Mouse (Mus musculus): ENCODE data around the gene Gm49395.

The Gm49395 gene

GRCm38 (mm10) chr13:115052568-115052967 lies 49.2 kb downstream of the Gm49395 start:
- DNase-seq (ENCODE audit: low read depth, low spot score) = no peak

GRCm38 (mm10) chr13:115050660-115051559 lies 50.8 kb downstream of the Gm49395 start:
- DNase-seq (ENCODE audit: low read depth, low spot score) = no peak

DNA sequence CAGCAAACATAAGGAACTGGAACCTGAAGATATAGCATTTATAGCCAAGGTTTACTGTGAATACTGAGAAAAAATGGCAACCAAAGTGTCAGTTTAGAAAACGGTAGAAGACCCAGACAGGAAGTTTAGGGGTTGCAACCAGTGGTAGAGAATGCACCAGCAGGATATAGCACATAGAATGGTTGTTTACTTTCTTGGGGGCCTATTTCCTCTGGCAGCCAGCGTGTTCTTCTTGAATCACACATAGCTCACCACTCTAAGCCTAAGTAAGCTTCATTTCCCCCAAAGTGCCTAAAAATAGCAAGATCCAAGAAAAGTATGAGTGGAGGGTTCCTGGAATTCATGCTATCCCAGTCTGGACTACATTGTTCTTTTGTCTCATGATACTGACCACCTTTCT lies 59.1 kb downstream of the Gm49395 start:
- no peak for DNase-seq (ENCODE audit: low read depth, low spot score)

- DNase-seq (ENCODE audit: low read depth, low spot score) = no peak
Observed at GRCm38 (mm10) chr13:115037304-115037703, 64.4 kb downstream of the Gm49395 start.

DNA sequence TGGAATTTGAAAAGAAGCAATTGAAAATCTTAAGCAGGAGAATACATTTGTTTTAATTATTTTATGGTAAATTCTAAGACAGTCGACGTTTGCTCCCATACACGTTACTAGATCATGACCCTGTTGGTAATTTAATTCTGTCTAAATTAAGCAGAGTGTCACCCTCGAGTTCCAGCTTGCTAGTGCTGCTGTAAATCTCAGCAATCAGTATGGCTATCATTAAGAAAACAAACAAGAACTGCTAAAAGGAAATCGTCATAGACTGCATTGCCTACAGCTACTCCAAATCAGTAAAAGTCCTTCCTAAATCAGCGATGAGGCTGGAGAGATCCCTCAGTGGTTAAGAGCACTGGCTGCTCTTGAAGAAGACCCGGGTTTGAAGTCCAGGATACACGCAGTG lies 66.3 kb downstream of the Gm49395 start:
- DNase-seq (ENCODE audit: low read depth, low spot score) = no peak

- no peak for DNase-seq (ENCODE audit: low read depth, low spot score)
Observed at GRCm38 (mm10) chr13:115033135-115033534, 68.6 kb downstream of the Gm49395 start.

DNA sequence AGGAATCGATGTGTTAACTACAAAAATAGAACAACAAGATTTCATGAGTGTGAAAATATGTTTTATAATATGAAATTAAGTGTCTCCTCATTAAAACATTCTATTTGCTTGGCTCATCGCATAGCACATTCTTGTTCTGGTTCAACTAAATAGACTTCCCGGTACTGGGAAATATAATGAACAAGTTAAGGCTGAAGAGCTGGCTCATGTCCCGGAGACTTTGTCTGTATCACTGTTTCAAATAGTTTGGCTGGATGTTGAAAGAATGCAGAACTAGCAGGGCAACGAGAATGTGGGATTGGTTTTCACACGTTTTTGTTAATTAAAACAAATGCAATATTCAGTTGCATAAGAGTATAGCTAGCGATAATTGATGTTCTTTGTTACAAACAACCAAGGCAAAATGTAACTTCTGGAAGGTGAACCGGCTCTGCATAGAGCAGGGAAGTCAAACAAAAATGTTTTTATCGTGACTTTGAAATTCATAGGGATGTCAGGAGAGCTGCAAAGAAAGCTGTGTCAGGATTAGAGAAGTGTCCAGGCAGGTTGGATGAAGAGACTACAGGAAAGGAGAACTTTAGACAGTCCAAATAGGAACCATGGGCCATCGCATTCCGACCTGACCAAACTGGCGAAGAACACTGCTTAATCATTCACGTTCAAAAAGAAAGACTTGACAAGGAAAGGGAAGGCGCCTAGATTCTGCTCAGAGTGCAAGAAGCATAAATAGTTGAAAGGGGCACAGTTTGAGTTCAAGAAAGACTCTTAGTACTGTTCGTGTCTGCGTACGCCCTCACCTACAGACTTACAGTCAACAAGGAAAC lies 70.3 kb downstream of the Gm49395 start:
- DNase-seq (ENCODE audit: low read depth, low spot score) = no peak

GRCm38 (mm10) chr13:115025394-115025793 lies 76.3 kb downstream of the Gm49395 start:
- no peak for DNase-seq (ENCODE audit: low read depth, low spot score)

DNA sequence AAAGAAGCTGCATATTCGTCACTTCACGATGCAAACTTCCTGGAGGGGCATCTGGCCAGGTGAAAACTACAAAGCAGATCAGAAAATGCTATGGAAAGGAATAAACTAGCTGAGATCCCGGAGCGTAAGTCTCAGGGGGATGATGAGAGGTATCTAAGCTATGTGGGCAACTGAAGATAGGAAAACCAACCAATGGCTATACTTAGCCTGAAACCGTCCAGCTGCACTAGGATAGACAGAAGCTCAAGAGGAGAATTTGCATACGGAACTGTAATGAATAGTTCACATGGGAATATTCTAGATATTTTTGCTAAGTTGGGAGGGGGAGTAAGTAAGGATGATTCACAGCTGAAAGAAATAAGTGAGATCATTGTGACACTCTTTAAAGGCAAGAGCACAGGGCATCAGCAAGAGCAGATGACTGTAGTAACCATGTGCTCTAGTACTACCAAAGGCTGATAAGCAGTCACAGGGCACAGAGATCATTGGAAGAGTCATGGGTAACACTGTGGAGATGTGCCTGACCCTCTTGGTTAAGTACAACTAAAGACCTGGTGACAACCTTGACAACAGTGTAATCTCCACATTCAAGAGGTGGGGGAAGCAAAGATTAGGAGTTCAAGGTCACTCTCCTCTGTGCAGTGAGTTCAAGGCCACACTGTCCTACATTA lies 79.5 kb downstream of the Gm49395 start:
- no peak for DNase-seq (ENCODE audit: low read depth, low spot score)

DNA sequence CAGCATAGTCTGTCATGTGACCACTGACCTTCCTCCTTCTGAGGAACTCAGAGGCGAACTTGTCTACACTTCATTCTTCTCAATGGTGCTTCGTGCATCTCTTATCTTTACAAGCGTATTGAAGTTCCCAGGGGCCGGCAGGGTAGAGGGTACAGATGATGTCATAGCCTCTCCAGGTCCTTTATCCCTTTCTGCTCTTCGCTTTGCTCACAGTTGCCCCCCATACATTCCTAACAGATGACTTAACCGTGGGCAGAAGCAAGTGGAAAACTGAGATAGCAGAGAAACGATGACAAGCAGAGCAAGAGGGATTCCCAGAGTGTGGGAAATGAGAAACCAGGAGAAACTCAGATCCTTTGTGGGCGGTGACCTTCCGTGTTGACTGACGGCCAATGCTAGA lies 80.3 kb downstream of the Gm49395 start:
- DNase-seq (ENCODE audit: low read depth, low spot score) = no peak

DNA sequence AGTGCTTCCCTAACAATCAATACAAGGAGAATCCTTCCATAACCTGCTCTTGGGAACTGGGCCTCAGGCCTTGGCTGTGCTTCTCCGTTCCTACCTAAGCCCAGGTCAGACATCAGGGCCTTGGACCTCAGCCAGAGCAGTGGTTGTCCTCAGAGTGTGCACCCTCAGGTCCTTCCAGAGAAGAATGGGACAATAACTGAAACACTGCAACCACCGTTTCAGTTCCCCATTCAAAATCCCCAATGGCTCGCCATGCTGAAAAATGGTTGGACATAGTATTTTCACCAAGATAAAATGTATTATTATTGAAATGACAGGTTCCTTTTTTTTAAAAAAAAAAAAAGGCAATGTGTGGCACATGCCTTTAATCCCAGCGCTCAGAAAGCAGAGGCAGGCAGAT lies 81.0 kb downstream of the Gm49395 start:
- DNase-seq (ENCODE audit: low read depth, low spot score) = no peak

DNA sequence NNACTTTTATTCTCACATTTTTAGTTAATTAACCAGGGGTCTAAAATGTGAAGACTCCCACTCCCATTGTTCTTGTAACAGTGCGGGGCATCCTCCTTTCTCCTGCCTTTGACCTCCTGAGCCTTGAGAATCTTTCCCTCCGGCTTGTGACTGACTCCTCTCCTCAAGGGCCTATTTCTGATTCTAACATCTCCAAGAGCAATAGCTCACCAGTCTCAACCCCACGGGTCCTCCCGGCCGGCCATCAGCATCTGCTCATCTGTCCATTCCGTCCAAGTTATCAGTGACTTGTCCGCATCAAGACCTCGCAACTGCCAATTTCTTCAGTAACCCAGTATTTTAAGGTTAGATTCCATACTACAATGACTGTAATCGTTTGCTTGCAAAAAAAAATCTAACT lies 84.2 kb downstream of the Gm49395 start:
- no peak for DNase-seq (ENCODE audit: low read depth, low spot score)

- no peak for DNase-seq (ENCODE audit: low read depth, low spot score)
Observed at GRCm38 (mm10) chr13:115011547-115011946, 90.2 kb downstream of the Gm49395 start.

GRCm38 (mm10) chr13:115006213-115006835 lies 95.4 kb downstream of the Gm49395 start:
- DNase-seq (ENCODE audit: low read depth, low spot score) = peak; percentile 76

DNA sequence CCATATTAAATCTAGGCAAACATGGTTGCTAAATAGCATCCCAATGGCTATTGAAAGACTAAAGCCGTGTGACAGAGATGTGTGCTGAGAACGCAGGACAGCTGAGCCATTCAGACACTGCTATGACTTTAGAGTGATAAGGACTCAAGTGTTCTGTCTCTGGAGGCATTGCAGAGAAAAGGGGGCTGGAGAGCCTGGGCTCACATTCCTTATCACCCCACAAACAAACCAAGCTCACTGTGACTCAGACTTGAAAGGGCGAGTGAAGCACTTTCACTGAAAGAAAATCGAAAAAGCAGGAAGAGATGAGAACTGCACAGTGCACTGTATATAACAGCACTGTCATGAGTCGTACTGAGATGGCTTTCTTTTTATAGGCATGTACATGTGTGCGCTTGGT lies 96.4 kb downstream of the Gm49395 start:
- peak; percentile 55 for DNase-seq (ENCODE audit: low read depth, low spot score)

GRCm38 (mm10) chr13:115003444-115004053 lies 98.2 kb downstream of the Gm49395 start:
- peak; percentile 11 for DNase-seq (ENCODE audit: low read depth, low spot score)

- no peak for DNase-seq (ENCODE audit: low read depth, low spot score)
Observed at GRCm38 (mm10) chr13:115002837-115003236, 98.9 kb downstream of the Gm49395 start.

GRCm38 (mm10) chr13:115002155-115002554 lies 99.6 kb downstream of the Gm49395 start:
- no peak for DNase-seq (ENCODE audit: low read depth, low spot score)

DNA sequence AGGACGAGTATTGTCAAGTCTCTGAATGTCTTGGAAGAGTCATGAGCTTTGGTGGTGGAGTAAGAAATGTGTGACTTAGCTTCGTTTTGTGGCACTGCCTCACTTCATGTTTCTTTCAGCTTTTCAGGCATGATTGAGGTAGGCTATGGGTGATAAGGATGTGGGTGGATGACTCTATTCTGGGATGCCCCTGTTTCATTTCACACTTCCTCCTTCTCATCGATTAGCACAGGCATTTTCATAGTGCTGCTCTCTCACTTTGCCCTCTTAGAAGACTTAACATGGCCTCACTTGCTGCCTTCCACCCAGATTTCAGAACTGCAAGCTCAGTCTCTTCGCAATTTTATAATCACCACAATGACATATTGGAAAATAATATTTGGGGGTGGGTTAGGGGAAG lies 102.1 kb downstream of the Gm49395 start:
- DNase-seq (ENCODE audit: low read depth, low spot score) = no peak

GRCm38 (mm10) chr13:114998100-114998499 lies 103.6 kb downstream of the Gm49395 start:
- DNase-seq (ENCODE audit: low read depth, low spot score) = no peak
